Mouse (Mus musculus) myocyte (in vitro differentiated cells): ENCODE measurements at regions not wholly inside any gene's neighbourhood (a gene's known extent, or its start where the extent isn't known, plus 50 kb on each side); places are given as distances from the start of the nearest gene placed in this dataset.

Experiments used
- H3K27me3 ChIP-seq: one replicate; pipeline ENCODE4 v1.6.1; 2011; ENCODE audit not compliant: control insufficient read depth, insufficient read depth, insufficient read length
- H3K36me3 ChIP-seq: one replicate; pipeline ENCODE4 v1.6.1; 2011; ENCODE audit not compliant: control insufficient read depth, insufficient read depth
- H3K4me2 ChIP-seq: one replicate; pipeline ENCODE4 v1.6.1; 2011; ENCODE audit warnings: low read depth, control low read depth
- H3K4me3 ChIP-seq: one replicate; pipeline ENCODE4 v1.5.1; 2011; ENCODE audit warnings: mild to moderate bottlenecking, control low read depth, moderate library complexity
- H3K79me2 ChIP-seq: one replicate; pipeline ENCODE4 v1.6.1; 2011; ENCODE audit not compliant: control insufficient read depth, insufficient read depth
- H3ac ChIP-seq: one replicate; pipeline ENCODE4 v1.6.1; 2011; ENCODE audit not compliant: control insufficient read depth, insufficient read length
- CEBPB ChIP-seq: IDR thresholded peaks from 2 replicates; pipeline ENCODE4 v1.6.1; 2011; ENCODE audit warnings: mild to moderate bottlenecking, moderate library complexity; ENCODE audit not compliant: poor library complexity, insufficient read depth, severe bottlenecking
- E2F4 ChIP-seq: IDR thresholded peaks from one replicate; pipeline ENCODE4 v1.6.1; 2011; ENCODE audit warnings: mild to moderate bottlenecking, control low read depth, moderate library complexity; ENCODE audit not compliant: insufficient read depth
- MAX ChIP-seq: IDR thresholded peaks from one replicate; pipeline ENCODE4 v1.6.1; 2011; ENCODE audit warnings: low read depth, mild to moderate bottlenecking, control low read depth
- MYOD1 ChIP-seq, 3 experiments: IDR thresholded peaks; one replicate each; pipeline ENCODE4 v1.6.1; 2011; ENCODE audit warnings: control low read depth in 2 of 3, low read depth in 2 of 3, mild to moderate bottlenecking in 2 of 3, moderate library complexity in 1 of 3; ENCODE audit not compliant: insufficient read length in 2 of 3, control insufficient read depth in 1 of 3
- MYOG ChIP-seq, 3 experiments: IDR thresholded peaks; one replicate each; pipeline ENCODE4 v1.6.1; 2011; ENCODE audit warnings: control low read depth in 2 of 3, low read depth in 2 of 3, mild to moderate bottlenecking in 2 of 3; ENCODE audit not compliant: insufficient read length in 2 of 3, control insufficient read depth in 1 of 3, insufficient read depth in 1 of 3
- POLR2A ChIP-seq: IDR thresholded peaks from one replicate; pipeline ENCODE4 v1.6.1; 2011; ENCODE audit warnings: low read depth, mild to moderate bottlenecking, control low read depth, moderate library complexity; ENCODE audit not compliant: insufficient read length
- POLR2AphosphoS2 ChIP-seq: IDR thresholded peaks from one replicate; pipeline ENCODE4 v1.6.1; 2011; ENCODE audit warnings: low read depth, control low read depth; ENCODE audit not compliant: insufficient read length
- REST ChIP-seq: IDR thresholded peaks from one replicate; pipeline ENCODE4 v1.6.1; 2011; ENCODE audit warnings: mild to moderate bottlenecking, control low read depth, moderate library complexity; ENCODE audit not compliant: insufficient read depth, insufficient read length
- SRF ChIP-seq: IDR thresholded peaks from one replicate; pipeline ENCODE4 v1.6.1; 2011; ENCODE audit warnings: low read depth; ENCODE audit not compliant: control insufficient read depth, insufficient read length
- TCF12 ChIP-seq: IDR thresholded peaks from one replicate; pipeline ENCODE4 v1.6.1; 2011; ENCODE audit warnings: mild to moderate bottlenecking, control low read depth; ENCODE audit not compliant: poor library complexity, insufficient read depth, severe bottlenecking
- TCF3 ChIP-seq: IDR thresholded peaks from one replicate; pipeline ENCODE4 v1.6.1; 2011; ENCODE audit warnings: low read depth, control low read depth; ENCODE audit not compliant: insufficient read length
- USF1 ChIP-seq: IDR thresholded peaks from one replicate; pipeline ENCODE4 v1.6.1; 2011; ENCODE audit warnings: low read depth, mild to moderate bottlenecking, control low read depth, moderate library complexity

GRCm38 (mm10) chr15:86648131-86648530, 433.9 kb downstream of the Tbc1d22a start:
- Histone ChIP-seq H3K36me3 (no peaks in the 10 kb centered on the region), H3K4me3 (no peak overlapping the region), H3ac (no peak overlapping the region), H3K27me3 (no peaks in the 10 kb centered on the region), H3K79me2 (no peaks in the 10 kb centered on the region), H3K4me2 (no peak overlapping the region)
- TF ChIP-seq REST (no peak), MAX (no peak), TCF3 (no peak), CEBPB (no peak), USF1 (no peak), MYOG (IDR thresholded peaks at IDR 0.05; ENCODE audit: control insufficient read depth in 1 of 3, insufficient read depth in 1 of 3, insufficient read length in 2 of 3, low read depth in 2 of 3) (no peak), E2F4 (no peak), MYOD1 (IDR thresholded peaks at IDR 0.05; ENCODE audit: control insufficient read depth in 1 of 3, insufficient read length in 2 of 3, low read depth in 2 of 3) (no peak), POLR2A (no peak), POLR2AphosphoS2 (no peak), SRF (no peak), TCF12 (no peak)

- peak; percentile 82 for TF ChIP-seq REST
- no peak for TF ChIP-seq SRF
- no peak for TF ChIP-seq CEBPB
- no peak for TF ChIP-seq POLR2A
- TF ChIP-seq POLR2AphosphoS2, result no peak
- Histone ChIP-seq H3ac (no peak overlapping the region), H3K4me2 (no peak overlapping the region), H3K27me3 (no peaks in the 10 kb centered on the region), H3K36me3 (no peaks in the 10 kb centered on the region), H3K79me2 (no peaks in the 10 kb centered on the region), H3K4me3 (no peak overlapping the region)
Measured at GRCm38 (mm10) chr15:86673096-86673520, 458.8 kb downstream of the Tbc1d22a start.

- TF ChIP-seq POLR2A (no peak), MYOD1 (IDR thresholded peaks at IDR 0.05; ENCODE audit: control insufficient read depth in 1 of 3, insufficient read length in 2 of 3, low read depth in 2 of 3) (no peak), TCF3 (no peak), POLR2AphosphoS2 (no peak), TCF12 (no peak), SRF (no peak), MAX (no peak), USF1 (no peak)
- Histone ChIP-seq H3K36me3 (no peaks in the 10 kb centered on the region), H3K4me3 (no peak overlapping the region), H3K27me3 (no peaks in the 10 kb centered on the region), H3K79me2 (no peaks in the 10 kb centered on the region), H3ac (no peak overlapping the region), H3K4me2 (no peak overlapping the region)
Measured at GRCm38 (mm10) chr15:86677016-86677415, 462.8 kb downstream of the Tbc1d22a start.

GRCm38 (mm10) chr15:86683081-86683480, 468.8 kb downstream of the Tbc1d22a start:
- no peak overlapping the region for H3K4me3 ChIP-seq
- H3K36me3 ChIP-seq, result no peaks in the 10 kb centered on the region
- H3K27me3 ChIP-seq, result no peaks in the 10 kb centered on the region
- no peak overlapping the region for H3K4me2 ChIP-seq
- no peak for TF ChIP-seq CEBPB
- no peak for TF ChIP-seq USF1
- no peak for TF ChIP-seq TCF12
- no peak for TF ChIP-seq REST
- TF ChIP-seq MAX, result no peak
- TF ChIP-seq MYOD1 (IDR thresholded peaks at IDR 0.05; ENCODE audit: control insufficient read depth in 1 of 3, insufficient read length in 2 of 3, low read depth in 2 of 3), result no peak
- TF ChIP-seq POLR2A, result no peak
- TF ChIP-seq E2F4, result no peak
- TF ChIP-seq POLR2AphosphoS2, result no peak
- H3ac ChIP-seq, result no peak overlapping the region
- H3K79me2 ChIP-seq, result no peaks in the 10 kb centered on the region

GRCm38 (mm10) chr15:86689694-86690093, 475.4 kb downstream of the Tbc1d22a start:
- TF ChIP-seq CEBPB (no peak), USF1 (no peak), MAX (no peak), MYOG (IDR thresholded peaks at IDR 0.05; ENCODE audit: control insufficient read depth in 1 of 3, insufficient read depth in 1 of 3, insufficient read length in 2 of 3, low read depth in 2 of 3) (no peak), MYOD1 (IDR thresholded peaks at IDR 0.05; ENCODE audit: control insufficient read depth in 1 of 3, insufficient read length in 2 of 3, low read depth in 2 of 3) (no peak), E2F4 (no peak), TCF12 (no peak), POLR2A (no peak), REST (no peak)
- no peaks in the 10 kb centered on the region for H3K27me3 ChIP-seq
- H3K79me2 ChIP-seq, result no peaks in the 10 kb centered on the region
- no peak overlapping the region for H3K4me3 ChIP-seq
- no peaks in the 10 kb centered on the region for H3K36me3 ChIP-seq
- no peak overlapping the region for H3K4me2 ChIP-seq
- no peak overlapping the region for H3ac ChIP-seq
